Mouse (Mus musculus) embryonic facial prominence, embryonic 12.5 days (tissue): ENCODE results near the gene Uchl4. TPM values are rescaled to one million over a fixed set of nuclear protein-coding genes. Genes with fewer than 3 reads are reported as not detected.
"Not testable (repeated sequence)": the region's sequence is repeated elsewhere in the genome, so short reads cannot be mapped to it uniquely, and the experiment has no call there.

Experiments
- ATAC-seq: fragments of 200-750 bp; cut with Nextera tagmentation; 2 replicates; pipeline ENCODE4 v1.8.0; 2017; ENCODE audit not compliant: insufficient number of reproducible peaks, insufficient read depth, low FRiP score, low TSS enrichment
- H3K27ac ChIP-seq: fragments of 300-500 bp; sonication (generic); 2 replicates; pipeline ENCODE4 v1.5.1; 2016; ENCODE audit warnings: mild to moderate bottlenecking
- H3K27me3 ChIP-seq: fragments of 300-500 bp; sonication (generic); 2 replicates; pipeline ENCODE4 v1.6.1; 2016; ENCODE audit warnings: mild to moderate bottlenecking, moderate library complexity
- H3K36me3 ChIP-seq: fragments of 300-500 bp; sonication (generic); 2 replicates; pipeline ENCODE4 v1.6.1; 2016; ENCODE audit warnings: mild to moderate bottlenecking
- H3K4me1 ChIP-seq: fragments of 300-500 bp; sonication (generic); 2 replicates; pipeline ENCODE4 v1.6.1; 2016
- H3K4me2 ChIP-seq: fragments of 300-500 bp; sonication (generic); replicated peaks from 2 replicates; pipeline ENCODE4 v1.6.1; 2016; ENCODE audit warnings: mild to moderate bottlenecking, moderate library complexity
- H3K4me3 ChIP-seq: fragments of 300-500 bp; sonication (generic); 2 replicates; pipeline ENCODE4 v1.5.1; 2016; ENCODE audit warnings: mild to moderate bottlenecking
- H3K9ac ChIP-seq: fragments of 300-500 bp; sonication (generic); 2 replicates; pipeline ENCODE4 v1.6.1; 2016; ENCODE audit warnings: mild to moderate bottlenecking, moderate library complexity
- H3K9me3 ChIP-seq: fragments of 300-500 bp; sonication (generic); 2 replicates; pipeline ENCODE4 v1.6.1; 2016; ENCODE audit warnings: mild to moderate bottlenecking, moderate library complexity
- WGBS: fragments of 180-500 bp; shearing (Covaris S2); methylation state at CpG from one replicate; pipeline ENCODE4 v1.1.7; 2016; 5-methylcytosine and 5-hydroxymethylcytosine counted together
- polyA plus RNA-seq: library from polyadenylated mRNA; unstranded; fragments of >200 nt; fragmentation: Nextera tagmentation; extraction: Ambion mirVana; gene quantifications from 2 replicates; pipeline ENCODE4 v1.2.1, GENCODE M21; 2016

The Uchl4 gene
- polyA plus RNA-seq, 1 experiment from 2014 or later, result 3.0 TPM

DNA sequence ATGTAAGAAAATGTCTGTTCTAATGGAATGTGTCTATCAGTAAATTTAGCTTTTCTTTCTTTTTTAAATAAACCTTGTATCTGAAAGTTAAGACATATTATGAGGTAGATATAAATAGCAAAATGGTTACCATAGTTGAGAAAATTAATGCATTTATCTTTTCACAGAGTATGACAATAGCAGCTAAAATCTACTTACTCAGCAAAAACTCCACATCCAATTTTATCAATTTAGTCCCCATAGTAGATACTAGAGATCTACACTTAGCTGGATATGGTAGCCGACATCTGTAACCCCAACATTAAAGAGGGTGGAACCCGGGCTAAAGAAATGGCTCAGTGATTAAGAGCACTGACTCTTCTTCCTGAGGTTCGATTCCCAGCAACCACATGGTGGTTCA, 21.2 kb downstream of the Uchl4 start:
- no peaks in the 10 kb centered on the region for H3K9me3 ChIP-seq
- ATAC-seq, result no peak
- H3K27ac ChIP-seq, result no peak overlapping the region
- H3K4me2 ChIP-seq, result no peak overlapping the region
- no peaks in the 10 kb centered on the region for H3K36me3 ChIP-seq
- H3K27me3 ChIP-seq, result no peaks in the 10 kb centered on the region
- no peak overlapping the region for H3K4me3 ChIP-seq
- H3K9ac ChIP-seq, result no peak overlapping the region
- peaks cover 12% of the 10 kb centered on the region for H3K4me1 ChIP-seq
- 91% methylated on average over 3 of the region's 3 CpGs for WGBS

DNA sequence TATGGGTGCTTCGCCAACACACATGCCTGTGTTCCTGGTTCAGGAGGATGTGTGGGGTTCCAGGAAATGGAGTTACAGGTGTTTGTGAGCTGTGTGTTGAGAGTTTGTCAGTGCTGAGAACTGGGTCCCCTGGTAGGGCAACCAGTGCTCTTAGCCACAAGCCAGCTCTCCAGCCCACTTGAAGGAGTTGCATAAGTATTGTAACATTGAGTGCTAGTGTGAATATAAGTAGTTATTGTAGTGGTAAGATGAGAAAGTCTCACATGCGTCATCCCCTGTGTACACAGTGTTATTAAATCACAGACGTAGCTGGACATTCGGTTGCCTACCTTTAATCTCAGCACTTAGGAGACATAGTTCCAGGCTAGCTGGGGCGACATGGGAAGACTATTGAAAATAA, 24.9 kb downstream of the Uchl4 start:
- H3K4me1 ChIP-seq, result no peaks in the 10 kb centered on the region
- H3K9ac ChIP-seq, result no peak overlapping the region
- no peak for ATAC-seq
- no peaks in the 10 kb centered on the region for H3K9me3 ChIP-seq
- H3K27ac ChIP-seq, result no peak overlapping the region
- 88% methylated on average over 5 of the region's 5 CpGs for WGBS
- H3K27me3 ChIP-seq, result no peaks in the 10 kb centered on the region
- no peak overlapping the region for H3K4me3 ChIP-seq
- no peak overlapping the region for H3K4me2 ChIP-seq
- no peaks in the 10 kb centered on the region for H3K36me3 ChIP-seq

DNA sequence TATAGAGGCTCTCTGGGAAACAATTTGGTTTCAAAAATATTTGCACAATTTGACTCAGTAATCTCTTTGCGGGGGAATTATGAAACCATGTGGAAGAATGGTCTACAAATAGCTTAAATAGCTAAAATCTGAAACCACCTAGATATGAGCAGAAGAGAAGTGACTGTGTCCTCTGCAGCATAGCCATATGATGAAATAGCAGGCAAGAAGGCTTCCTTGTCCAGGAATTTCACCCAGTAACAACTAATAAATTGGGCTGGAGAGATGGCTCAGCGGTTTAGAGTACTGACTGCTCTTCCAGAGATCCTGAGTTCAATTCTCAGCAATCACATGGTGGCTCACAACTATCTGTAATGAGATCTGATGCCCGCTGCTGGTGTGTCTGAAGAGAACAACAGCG, 26.0 kb downstream of the Uchl4 start:
- no peak overlapping the region for H3K9ac ChIP-seq
- no peak for ATAC-seq
- H3K27me3 ChIP-seq, result no peaks in the 10 kb centered on the region
- H3K4me1 ChIP-seq, result no peaks in the 10 kb centered on the region
- no peaks in the 10 kb centered on the region for H3K36me3 ChIP-seq
- no peak overlapping the region for H3K4me2 ChIP-seq
- 83% methylated on average over 4 of the region's 4 CpGs for WGBS
- H3K4me3 ChIP-seq, result no peak overlapping the region
- no peaks in the 10 kb centered on the region for H3K9me3 ChIP-seq
- no peak overlapping the region for H3K27ac ChIP-seq

DNA sequence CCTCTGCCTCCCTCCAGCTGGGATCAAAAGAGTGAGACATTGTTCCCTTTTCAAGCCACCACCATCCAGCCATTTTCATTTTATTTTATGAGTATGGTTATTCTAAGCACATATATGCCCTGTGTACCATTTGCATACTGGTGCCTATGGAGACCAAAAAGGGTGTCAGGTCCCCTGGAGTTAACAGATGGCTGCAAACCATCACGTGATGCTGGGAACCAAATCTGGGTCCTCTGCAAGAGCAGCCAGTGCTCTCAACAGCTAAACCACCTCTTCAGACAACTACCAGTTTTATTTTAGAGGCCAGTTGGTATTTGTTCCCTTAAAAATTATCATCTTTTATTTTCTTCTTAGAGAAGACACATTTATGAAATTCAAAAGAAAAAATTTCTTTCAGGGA, 29.8 kb downstream of the Uchl4 start:
- 50% methylated on average over 1 of the region's 1 CpGs for WGBS
- no peak for ATAC-seq

GRCm38 (mm10) chr9:64267231-64267630, 32.2 kb downstream of the Uchl4 start:
- Histone ChIP-seq H3K9ac (no peak overlapping the region), H3K4me1 (no peaks in the 10 kb centered on the region), H3K4me3 (no peak overlapping the region), H3K9me3 (no peaks in the 10 kb centered on the region), H3K36me3 (no peaks in the 10 kb centered on the region), H3K27me3 (no peaks in the 10 kb centered on the region), H3K27ac (no peak overlapping the region), H3K4me2 (no peak overlapping the region)
- 88% methylated on average over 1 of the region's 1 CpGs for WGBS
- ATAC-seq, result no peak

More for the DNA sequence above, 29.8 kb downstream of the Uchl4 start:
- H3K27ac ChIP-seq, result no peak overlapping the region
- H3K36me3 ChIP-seq, result no peaks in the 10 kb centered on the region
- no peak overlapping the region for H3K9ac ChIP-seq
- no peak overlapping the region for H3K4me3 ChIP-seq
- no peaks in the 10 kb centered on the region for H3K27me3 ChIP-seq
- H3K4me2 ChIP-seq, result no peak overlapping the region
- no peaks in the 10 kb centered on the region for H3K9me3 ChIP-seq
- H3K4me1 ChIP-seq, result no peaks in the 10 kb centered on the region

DNA sequence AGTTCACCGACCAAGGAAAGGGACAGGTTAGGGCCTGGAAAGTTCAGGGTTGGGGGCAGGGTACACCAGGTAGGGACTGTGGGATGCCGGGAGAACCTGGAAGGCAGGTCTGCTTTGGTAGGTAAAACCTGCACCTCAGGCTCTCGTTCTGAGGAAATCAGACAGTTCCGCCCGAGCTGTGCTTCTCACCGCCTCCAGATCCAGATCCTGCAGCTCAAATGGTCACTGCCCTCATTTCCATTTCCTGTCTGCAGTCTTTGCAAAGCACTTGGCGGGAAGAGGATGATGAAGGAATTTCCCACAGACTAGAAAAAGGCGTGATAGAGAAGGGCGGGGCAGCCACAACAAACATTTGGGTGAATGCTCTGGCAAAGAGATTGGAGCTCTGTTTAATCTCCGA, 33.2 kb downstream of the Uchl4 start:
- Histone ChIP-seq H3K27ac (no peak overlapping the region), H3K4me2 (no peak overlapping the region), H3K9ac (no peak overlapping the region), H3K9me3 (no peaks in the 10 kb centered on the region), H3K4me3 (no peak overlapping the region), H3K27me3 (no peaks in the 10 kb centered on the region), H3K36me3 (no peaks in the 10 kb centered on the region), H3K4me1 (no peaks in the 10 kb centered on the region)
- WGBS, result 86% methylated on average over 10 of the region's 10 CpGs
- no peak for ATAC-seq

DNA sequence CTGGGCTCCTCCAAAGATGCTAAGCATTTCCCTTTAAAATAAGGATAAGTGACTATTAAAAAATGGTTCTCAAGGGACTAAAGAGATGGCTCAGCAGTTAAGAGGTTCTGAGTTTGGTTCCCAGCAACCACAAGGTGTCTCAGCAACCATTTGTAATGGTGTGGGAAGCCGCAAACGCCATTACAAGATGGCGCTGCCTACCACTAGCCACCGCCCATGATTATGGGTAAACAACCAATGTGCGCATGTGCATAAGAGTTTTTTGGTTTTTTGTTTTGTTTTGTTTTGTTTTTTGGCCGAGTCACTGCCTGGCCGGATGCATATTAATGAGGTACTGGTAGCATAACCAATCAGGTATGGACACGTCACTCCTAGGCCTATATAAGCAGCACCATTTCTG, 33.8 kb downstream of the Uchl4 start:
- H3K9ac ChIP-seq, H3K36me3 ChIP-seq, H3K4me2 ChIP-seq, H3K9me3 ChIP-seq, H3K27ac ChIP-seq, H3K4me3 ChIP-seq, H3K27me3 ChIP-seq, ATAC-seq, H3K4me1 ChIP-seq: not testable (repeated sequence)
- WGBS, result 92% methylated on average over 8 of the region's 8 CpGs

GRCm38 (mm10) chr9:64271249-64271648, 36.2 kb downstream of the Uchl4 start:
- H3K27ac ChIP-seq, result no peak overlapping the region
- WGBS, result 64% methylated on average over 3 of the region's 3 CpGs
- no peak overlapping the region for H3K4me2 ChIP-seq
- no peaks in the 10 kb centered on the region for H3K27me3 ChIP-seq
- H3K36me3 ChIP-seq, result no peaks in the 10 kb centered on the region
- no peaks in the 10 kb centered on the region for H3K9me3 ChIP-seq
- H3K9ac ChIP-seq, result no peak overlapping the region
- H3K4me1 ChIP-seq, result no peaks in the 10 kb centered on the region
- ATAC-seq, result no peak
- H3K4me3 ChIP-seq, result no peak overlapping the region

DNA sequence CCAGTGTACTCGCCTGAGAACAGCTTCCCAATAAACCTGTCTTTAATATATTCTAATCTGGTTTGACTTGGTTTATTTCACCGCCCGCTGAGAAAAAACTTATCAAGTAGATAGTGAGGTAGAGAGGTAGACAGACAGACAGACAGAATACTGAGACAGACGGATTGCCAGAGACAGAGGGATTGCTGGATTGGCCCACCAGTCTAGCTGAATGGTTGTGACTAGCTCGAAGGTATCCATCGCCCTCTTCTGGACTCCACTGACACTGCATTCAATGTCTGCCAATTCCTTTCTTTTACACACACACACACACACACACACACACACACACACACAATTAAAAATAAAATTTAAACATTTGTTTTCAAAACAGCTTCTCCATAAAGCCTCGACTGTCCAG, 37.6 kb downstream of the Uchl4 start:
- Histone ChIP-seq H3K9me3 (no peaks in the 10 kb centered on the region), H3K27me3 (no peaks in the 10 kb centered on the region), H3K36me3 (no peaks in the 10 kb centered on the region), H3K4me3 (no peak overlapping the region), H3K9ac (no peak overlapping the region), H3K4me1 (no peaks in the 10 kb centered on the region), H3K27ac (no peak overlapping the region), H3K4me2 (no peak overlapping the region)
- WGBS, result 47% methylated on average over 7 of the region's 7 CpGs
- no peak for ATAC-seq

DNA sequence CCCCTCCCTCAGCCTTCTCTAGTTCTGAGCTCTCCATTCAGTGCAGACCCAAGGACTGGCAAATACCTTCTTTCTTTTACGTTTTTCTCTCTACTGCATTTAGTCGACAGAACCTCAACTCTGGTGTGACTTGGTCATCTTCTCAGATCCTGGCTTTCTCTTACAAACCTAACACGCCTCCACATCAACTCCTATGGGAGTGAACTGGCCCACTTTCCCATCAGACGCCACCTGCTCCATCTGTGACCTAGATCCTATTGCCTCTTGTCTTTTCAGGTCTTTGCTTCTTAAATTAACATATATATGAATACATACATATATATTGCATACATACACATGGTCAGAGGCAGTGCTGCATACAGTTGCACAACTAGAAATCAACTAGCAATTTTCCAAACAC, 38.8 kb downstream of the Uchl4 start:
- Histone ChIP-seq H3K9ac (no peak overlapping the region), H3K27ac (no peak overlapping the region), H3K4me2 (no peak overlapping the region), H3K4me3 (no peak overlapping the region), H3K9me3 (no peaks in the 10 kb centered on the region), H3K36me3 (no peaks in the 10 kb centered on the region), H3K27me3 (no peaks in the 10 kb centered on the region), H3K4me1 (no peaks in the 10 kb centered on the region)
- no peak for ATAC-seq
- WGBS, result 67% methylated on average over 4 of the region's 4 CpGs

DNA sequence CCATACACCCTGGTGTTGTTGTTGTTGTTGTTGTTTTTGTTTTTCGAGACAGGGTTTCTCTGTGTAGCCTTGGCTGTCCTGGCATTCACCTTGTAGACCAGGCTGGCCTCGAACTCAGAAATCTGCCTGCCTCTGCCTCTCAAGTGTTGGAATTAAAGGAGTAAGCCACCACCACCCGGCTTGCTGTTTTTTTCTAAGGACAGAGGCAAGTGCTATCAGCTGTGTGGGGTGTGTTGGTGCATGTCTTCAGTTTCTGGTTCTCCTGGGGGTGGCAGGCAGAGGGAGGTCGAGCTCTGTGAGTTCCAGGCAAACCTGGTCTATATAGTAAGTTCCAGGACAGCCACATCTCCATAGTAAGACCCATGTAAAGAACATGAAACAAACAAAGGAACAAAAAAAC, 39.3 kb downstream of the Uchl4 start:
- H3K9ac ChIP-seq, result no peak overlapping the region
- H3K4me2 ChIP-seq, result no peak overlapping the region
- 77% methylated on average over 4 of the region's 4 CpGs for WGBS
- no peaks in the 10 kb centered on the region for H3K36me3 ChIP-seq
- H3K27me3 ChIP-seq, result no peaks in the 10 kb centered on the region
- H3K4me3 ChIP-seq, result no peak overlapping the region
- H3K27ac ChIP-seq, result no peak overlapping the region
- no peaks in the 10 kb centered on the region for H3K4me1 ChIP-seq
- H3K9me3 ChIP-seq, result no peaks in the 10 kb centered on the region
- no peak for ATAC-seq

GRCm38 (mm10) chr9:64274919-64275318, 39.9 kb downstream of the Uchl4 start:
- no peaks in the 10 kb centered on the region for H3K36me3 ChIP-seq
- no peaks in the 10 kb centered on the region for H3K27me3 ChIP-seq
- no peak overlapping the region for H3K4me3 ChIP-seq
- no peak overlapping the region for H3K4me2 ChIP-seq
- H3K27ac ChIP-seq, result no peak overlapping the region
- 74% methylated on average over 1 of the region's 1 CpGs for WGBS
- no peak overlapping the region for H3K9ac ChIP-seq
- H3K9me3 ChIP-seq, result no peaks in the 10 kb centered on the region
- no peak for ATAC-seq
- H3K4me1 ChIP-seq, result no peaks in the 10 kb centered on the region

GRCm38 (mm10) chr9:64277706-64278105, 42.7 kb downstream of the Uchl4 start:
- Histone ChIP-seq H3K27me3 (no peaks in the 10 kb centered on the region), H3K36me3 (no peaks in the 10 kb centered on the region), H3K4me2 (no peak overlapping the region), H3K4me3 (no peak overlapping the region), H3K9ac (no peak overlapping the region), H3K9me3 (no peaks in the 10 kb centered on the region), H3K27ac (no peak overlapping the region), H3K4me1 (peaks cover 7% of the 10 kb centered on the region)
- no peak for ATAC-seq
- WGBS, result 67% methylated on average over 8 of the region's 8 CpGs
